Mouse (Mus musculus): ENCODE measurements at regions not wholly inside any gene's neighbourhood (a gene's known extent, or its start where the extent isn't known, plus 50 kb on each side); places are given as distances from the start of the nearest gene placed in this dataset.

DNA sequence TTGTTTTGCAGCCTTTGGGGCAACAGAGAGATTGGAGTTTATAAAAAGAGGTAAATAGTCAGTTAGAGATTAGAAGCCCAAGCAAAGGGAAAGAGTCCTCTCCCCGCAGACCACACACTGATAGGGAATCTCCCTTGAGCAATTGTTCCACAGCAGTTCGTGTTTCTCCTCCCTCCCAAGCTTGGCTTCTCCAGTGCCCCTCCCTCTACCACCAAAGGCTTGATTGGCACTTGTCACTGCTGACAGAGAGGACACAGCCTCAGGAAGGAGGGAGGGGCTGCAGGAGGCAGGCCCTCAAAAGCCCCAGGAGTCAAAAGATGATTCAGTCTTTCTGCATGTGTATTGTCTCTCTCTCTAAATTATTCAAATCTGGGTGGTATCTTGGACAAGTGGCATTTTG is 200.1 kb downstream of the Ascl1 start:
- Histone ChIP-seq H3K9me3 (ENCODE audit: control insufficient read depth, low read depth, low read length) (no peaks in the 10 kb centered on the region), H3K27me3 (ENCODE audit: control insufficient read depth, insufficient read depth, low read length) (no peaks in the 10 kb centered on the region), H3K9ac (replicated peaks; ENCODE audit: low read depth, low read length) (no peak overlapping the region), H3K27ac (ENCODE audit: low read length) (no peak overlapping the region), H3K4me3 (ENCODE audit: low read depth, low read length) (no peak overlapping the region), H3K4me1 (ENCODE audit: control insufficient read depth, insufficient read depth, low read length) (no peaks in the 10 kb centered on the region), H3K36me3 (ENCODE audit: control insufficient read depth, insufficient read depth, low read length) (no peaks in the 10 kb centered on the region), H3K4me2 (replicated peaks; ENCODE audit: low read depth, low read length) (no peak overlapping the region)
- 17% methylated on average over 2 of the region's 2 CpGs for WGBS
- no peak for ATAC-seq (ENCODE audit: insufficient number of reproducible peaks, insufficient read depth, low FRiP score, low read depth)

DNA sequence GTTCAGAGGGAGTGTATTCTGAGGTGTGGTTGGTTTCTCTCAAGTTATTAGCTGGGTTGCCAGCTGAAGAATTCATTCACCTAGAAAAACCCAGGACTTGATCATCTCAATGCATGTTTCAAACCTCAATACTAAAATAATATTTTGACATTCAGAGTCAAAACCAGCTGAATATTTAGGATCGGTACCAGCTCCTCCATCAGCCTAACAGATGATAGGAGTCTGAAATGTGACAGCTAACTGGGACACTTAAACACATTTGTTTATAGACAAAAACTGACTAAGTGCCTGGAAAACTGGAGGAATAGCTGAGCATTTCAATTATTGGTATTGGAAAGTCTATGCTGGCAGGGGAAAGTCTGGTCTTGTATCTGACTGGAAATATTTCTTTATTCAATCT is 206.6 kb downstream of the Ascl1 start:
- H3K9me3 ChIP-seq (ENCODE audit: control insufficient read depth, low read depth, low read length) = no peaks in the 10 kb centered on the region
- H3K27me3 ChIP-seq (ENCODE audit: control insufficient read depth, insufficient read depth, low read length) = no peaks in the 10 kb centered on the region
- WGBS = 75% methylated on average over 1 of the region's 1 CpGs
- no peaks in the 10 kb centered on the region for H3K36me3 ChIP-seq (ENCODE audit: control insufficient read depth, insufficient read depth, low read length)
- no peak for ATAC-seq (ENCODE audit: insufficient number of reproducible peaks, insufficient read depth, low FRiP score, low read depth)
- H3K4me2 ChIP-seq (replicated peaks; ENCODE audit: low read depth, low read length) = no peak overlapping the region
- no peak overlapping the region for H3K4me3 ChIP-seq (ENCODE audit: low read depth, low read length)
- H3K4me1 ChIP-seq (ENCODE audit: control insufficient read depth, insufficient read depth, low read length) = no peaks in the 10 kb centered on the region
- H3K9ac ChIP-seq (replicated peaks; ENCODE audit: low read depth, low read length) = no peak overlapping the region
- no peak overlapping the region for H3K27ac ChIP-seq (ENCODE audit: low read length)

DNA sequence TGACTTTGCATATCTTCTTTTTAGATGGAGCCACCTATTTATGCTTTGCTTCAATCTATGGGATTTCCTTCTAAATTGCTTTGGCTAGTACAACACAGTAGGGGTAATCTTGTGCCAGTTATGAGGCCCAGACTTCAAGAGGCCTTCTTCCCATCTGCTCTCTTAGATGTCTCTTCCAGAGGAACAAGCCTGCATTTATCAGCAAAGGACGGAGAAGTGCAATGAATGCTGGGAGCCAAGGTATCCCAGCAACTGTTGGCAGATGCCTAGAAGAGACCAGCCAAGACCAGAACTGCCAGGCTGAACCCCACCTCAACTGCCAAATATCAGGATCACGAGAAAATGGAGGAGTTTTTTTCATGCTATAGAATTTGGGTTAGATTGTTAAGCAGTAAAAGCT is 209.2 kb downstream of the Ascl1 start:
- H3K4me1 ChIP-seq (ENCODE audit: control insufficient read depth, insufficient read depth, low read length) = no peaks in the 10 kb centered on the region
- 83% methylated on average over 2 of the region's 2 CpGs for WGBS

More for the DNA sequence above, 209.2 kb downstream of the Ascl1 start:
- Histone ChIP-seq H3K27me3 (ENCODE audit: control insufficient read depth, insufficient read depth, low read length) (no peaks in the 10 kb centered on the region), H3K4me3 (ENCODE audit: low read depth, low read length) (no peak overlapping the region), H3K9me3 (ENCODE audit: control insufficient read depth, low read depth, low read length) (no peaks in the 10 kb centered on the region), H3K9ac (replicated peaks; ENCODE audit: low read depth, low read length) (no peak overlapping the region), H3K27ac (ENCODE audit: low read length) (no peak overlapping the region), H3K36me3 (ENCODE audit: control insufficient read depth, insufficient read depth, low read length) (no peaks in the 10 kb centered on the region), H3K4me2 (replicated peaks; ENCODE audit: low read depth, low read length) (no peak overlapping the region)
- no peak for ATAC-seq (ENCODE audit: insufficient number of reproducible peaks, insufficient read depth, low FRiP score, low read depth)
